Mouse (Mus musculus) lung, adult 2 months (tissue): Measurements from ENCODE around the gene Cilp2. TPM values are rescaled to one million over a fixed set of nuclear protein-coding genes. Genes with fewer than 3 reads are reported as not detected.

Experiments
- DNase-seq: peaks from one replicate; pipeline ENCODE4 v3.0.0; 2022
- H3K4me1 ChIP-seq: fragments of 200-500 bp; 2 replicates; pipeline ENCODE4 v1.6.1; 2011; ENCODE audit warnings: low read length; ENCODE audit not compliant: control insufficient read depth, insufficient read depth
- H3K4me3 ChIP-seq: fragments of 200-500 bp; replicated peaks from 2 replicates; pipeline ENCODE3; 2011; ENCODE audit warnings: low read depth, mild to moderate bottlenecking, control low read depth, low read length; ENCODE audit errors: extremely low read depth
- CTCF ChIP-seq: fragments of 200-500 bp; IDR thresholded peaks from 2 replicates; pipeline ENCODE4 v1.5.1; 2011; ENCODE audit warnings: mild to moderate bottlenecking, low read length, control low read depth; ENCODE audit not compliant: insufficient read depth
- POLR2A ChIP-seq: fragments of 200-500 bp; IDR thresholded peaks from 2 replicates; pipeline ENCODE4 v1.6.1; 2011; ENCODE audit warnings: low read depth, mild to moderate bottlenecking, control low read depth, low read length, borderline replicate concordance; ENCODE audit errors: extremely low read depth
- WGBS: fragments of 180-500 bp; shearing (Covaris S2); methylation state at CpG from one replicate; pipeline ENCODE4 v1.1.7; 2018; 5-methylcytosine and 5-hydroxymethylcytosine counted together
- polyA plus RNA-seq: library from polyadenylated mRNA; depleted of rRNA; stranded (reverse); fragments of >200 nt; gene quantifications from 2 replicates; pipeline ENCODE4 v1.2.3, GENCODE M21; 2012; rRNA removed

Cilp2 gene
- polyA plus RNA-seq, 1 experiment: 3.1 TPM

GRCm38 (mm10) chr8:69860807-69861206 lies 26.7 kb downstream of the Cilp2 start:
- H3K4me1 ChIP-seq: no peaks in the 10 kb centered on the region
- DNase-seq: no peak
- TF ChIP-seq POLR2A: no peak
- TF ChIP-seq CTCF: peak; percentile 52; the same call in 1 of the 2 replicates
- no peak overlapping the region for H3K4me3 ChIP-seq
- 68% methylated on average over 4 of the region's 4 CpGs for WGBS

GRCm38 (mm10) chr8:69853869-69854268 lies 33.6 kb downstream of the Cilp2 start:
- TF ChIP-seq CTCF (no peak), POLR2A (no peak)
- Histone ChIP-seq H3K4me3 (no peak overlapping the region), H3K4me1 (peaks cover under 1% of the 10 kb centered on the region; the same call in 1 of the 2 replicates)
- 94% methylated on average over 10 of the region's 10 CpGs for WGBS
- no peak for DNase-seq

- WGBS: 64% methylated on average over 7 of the region's 7 CpGs
- no peak for TF ChIP-seq CTCF
- DNase-seq: no peak
- H3K4me3 ChIP-seq: no peak overlapping the region
- peaks cover 3% of the 10 kb centered on the region; the same call in 1 of the 2 replicates for H3K4me1 ChIP-seq
Observed at GRCm38 (mm10) chr8:69850926-69851506, 36.5 kb downstream of the Cilp2 start.

- H3K4me1 ChIP-seq: peaks cover 3% of the 10 kb centered on the region; the same call in 1 of the 2 replicates
- WGBS: 43% methylated on average over 3 of the region's 3 CpGs
- H3K4me3 ChIP-seq: no peak overlapping the region
- no peak for DNase-seq
- peak; percentile 41; the same call in 1 of the 2 replicates for TF ChIP-seq CTCF
- TF ChIP-seq POLR2A: no peak
Observed at GRCm38 (mm10) chr8:69849899-69850298, 37.6 kb downstream of the Cilp2 start.

GRCm38 (mm10) chr8:69848951-69849350 lies 38.5 kb downstream of the Cilp2 start:
- TF ChIP-seq CTCF (no peak), POLR2A (no peak)
- DNase-seq: peak; percentile 40
- WGBS: 50% methylated on average over 8 of the region's 8 CpGs
- no peak overlapping the region for H3K4me3 ChIP-seq
- H3K4me1 ChIP-seq: peaks cover 3% of the 10 kb centered on the region; the same call in 1 of the 2 replicates

GRCm38 (mm10) chr8:69847167-69848065 lies 40.1 kb downstream of the Cilp2 start:
- no peak for TF ChIP-seq POLR2A
- no peak for TF ChIP-seq CTCF
- no peak overlapping the region for H3K4me3 ChIP-seq
- WGBS: 62% methylated on average over 3 of the region's 3 CpGs
- DNase-seq: no peak
- peaks cover 3% of the 10 kb centered on the region; the same call in 1 of the 2 replicates for H3K4me1 ChIP-seq

GRCm38 (mm10) chr8:69837057-69837682 lies 50.3 kb downstream of the Cilp2 start:
- H3K4me3 ChIP-seq: no peak overlapping the region
- WGBS: 61% methylated on average over 8 of the region's 8 CpGs
- TF ChIP-seq POLR2A (no peak), CTCF (no peak)
- DNase-seq: no peak
- no peaks in the 10 kb centered on the region for H3K4me1 ChIP-seq

GRCm38 (mm10) chr8:69832298-69832853 lies 55.1 kb downstream of the Cilp2 start, which contains the start of gene Pbx4:
TSS of gene Pbx4 (plus strand) at chr8:69832491.
- Histone ChIP-seq H3K4me1 (no peaks in the 10 kb centered on the region; the same call in 1 of the 2 replicates), H3K4me3 (peak within 1 kb of the TSS; percentile 64)
- WGBS: under 1% methylated on average over 38 of the region's 38 CpGs
- peak; percentile 60 for DNase-seq
- TF ChIP-seq POLR2A (no peak), CTCF (no peak)

Other genes with a start within 250 kb of the Cilp2 start
- gene Zfp964, start 233.2 kb downstream of the Cilp2 start, polyA plus RNA-seq: 0.66 and 0.86 TPM in 2 replicates
- gene Zfp869, start 177.0 kb downstream of the Cilp2 start, polyA plus RNA-seq: 2.4 and 4.7 TPM in 2 replicates
- 1.6 and 2.5 TPM in 2 replicates for gene Zfp963, start 137.7 kb downstream of the Cilp2 start, polyA plus RNA-seq
- gene Gm20422, start 112.8 kb downstream of the Cilp2 start, polyA plus RNA-seq: 0.80 and 1.5 TPM in 2 replicates
- gene Atp13a1, start 96.5 kb downstream of the Cilp2 start, polyA plus RNA-seq: 65.7 and 70.8 TPM in 2 replicates
- 9.2 and 14.3 TPM in 2 replicates for gene Zfp866, start 96.5 kb downstream of the Cilp2 start, polyA plus RNA-seq
- gene Gmip, start 79.0 kb downstream of the Cilp2 start, polyA plus RNA-seq: 42.7 and 45.1 TPM in 2 replicates
- gene Lpar2, start 65.3 kb downstream of the Cilp2 start, polyA plus RNA-seq: 3.4 and 3.5 TPM in 2 replicates
- 4.2 and 5.5 TPM in 2 replicates for gene Pbx4, start 55.2 kb downstream of the Cilp2 start, polyA plus RNA-seq
- 0.70 and 1.0 TPM in 2 replicates for gene Tssk6, start 14.5 kb upstream of the Cilp2 start, polyA plus RNA-seq
- gene Ndufa13, start 14.9 kb upstream of the Cilp2 start, polyA plus RNA-seq: 96.8 and 103 TPM in 2 replicates
- gene Yjefn3, start 15.0 kb upstream of the Cilp2 start, polyA plus RNA-seq: 3.5 and 5.3 TPM in 2 replicates
- 78.1 and 81.8 TPM in 2 replicates for gene Gatad2a, start 108.7 kb upstream of the Cilp2 start, polyA plus RNA-seq
- 82.3 and 88.5 TPM in 2 replicates for gene Mau2, start 155.0 kb upstream of the Cilp2 start, polyA plus RNA-seq
- 7.8 and 11.9 TPM in 2 replicates for gene Sugp1, start 155.1 kb upstream of the Cilp2 start, polyA plus RNA-seq
- gene Tm6sf2, start 185.2 kb upstream of the Cilp2 start, polyA plus RNA-seq: 7.2 and 7.4 TPM in 2 replicates
- 0.07 and 0.11 TPM in 2 replicates for gene Hapln4, start 195.8 kb upstream of the Cilp2 start, polyA plus RNA-seq
- gene Ncan, start 233.2 kb upstream of the Cilp2 start, polyA plus RNA-seq: 0.10 and 0.15 TPM in 2 replicates
- 10.7 and 14.6 TPM in 2 replicates for gene Nr2c2ap, start 243.6 kb upstream of the Cilp2 start, polyA plus RNA-seq